Mouse (Mus musculus) urinary bladder, adult 18-20 months (tissue): ENCODE measurements at regions not wholly inside any gene's neighbourhood (a gene's known extent, or its start where the extent isn't known, plus 50 kb on each side); places are given as distances from the start of the nearest gene placed in this dataset.

Experiments used
- DNase-seq, 2 experiments: peaks; one replicate each; pipeline ENCODE4 v3.0.0; 2022; ENCODE audit warnings: low spot score in 2 of 2, mixed read lengths in 2 of 2

GRCm38 (mm10) chr3:116197966-116198365 lies 55.3 kb downstream of the Gpr88 start:
- DNase-seq, result no peak

GRCm38 (mm10) chr3:116194701-116195100 lies 58.6 kb downstream of the Gpr88 start:
- no peak for DNase-seq

GRCm38 (mm10) chr3:116191261-116191660 lies 61.8 kb upstream of the Vcam1 start:
- DNase-seq, result no peak

GRCm38 (mm10) chr3:116190727-116191126 lies 61.2 kb upstream of the Vcam1 start:
- DNase-seq, result no peak

- peak in 1 of 2 experiments; percentile 11 for DNase-seq
Observed at GRCm38 (mm10) chr3:116189363-116190100, 60.0 kb upstream of the Vcam1 start.

- DNase-seq, result no peak
Observed at GRCm38 (mm10) chr3:116185206-116185605, 55.7 kb upstream of the Vcam1 start.

- no peak for DNase-seq
Observed at GRCm38 (mm10) chr3:116184443-116184842, 55.0 kb upstream of the Vcam1 start.

GRCm38 (mm10) chr3:116180341-116180885 lies 50.9 kb upstream of the Vcam1 start:
- DNase-seq, result no peak
